Mouse (Mus musculus) ES-E14 (cell line): ENCODE results near the gene Tmed8. TPM values are rescaled to one million over a fixed set of nuclear protein-coding genes. Genes with fewer than 3 reads are reported as not detected.

Experiments
- DNase-seq: peaks from one replicate; pipeline ENCODE4 v3.0.0-alpha.2; 2013; ENCODE audit warnings: low read depth, low spot score
- H3K27ac ChIP-seq: 2 replicates; pipeline ENCODE4 v1.5.1; 2012; ENCODE audit warnings: low read depth, mild to moderate bottlenecking, low read length, moderate library complexity, mixed read lengths; ENCODE audit not compliant: poor library complexity, insufficient read depth, severe bottlenecking
- H3K36me3 ChIP-seq: 2 replicates; pipeline ENCODE4 v1.6.1; 2012; ENCODE audit warnings: mild to moderate bottlenecking, low read length, moderate library complexity, mixed read lengths; ENCODE audit not compliant: control insufficient read depth, poor library complexity, insufficient read depth, severe bottlenecking
- H3K4me1 ChIP-seq, 2 experiments: fragments of 150-350 bp in 1 of 2; sonication (generic) in 1 of 2; 2 replicates each; pipeline ENCODE4 v1.6.1; 2012; ENCODE audit warnings: low read length in 2 of 2, mild to moderate bottlenecking in 1 of 2, mixed read lengths in 1 of 2; ENCODE audit not compliant: control insufficient read depth in 2 of 2, insufficient read depth in 2 of 2, poor library complexity in 1 of 2
- H3K4me3 ChIP-seq, 2 experiments: fragments of 150-350 bp in 1 of 2; sonication (generic) in 1 of 2; 2 replicates each; pipeline ENCODE4 v1.5.1; 2012; ENCODE audit warnings: low read length in 2 of 2, low read depth in 1 of 2, mild to moderate bottlenecking in 1 of 2, mixed read lengths in 1 of 2; ENCODE audit not compliant: insufficient read depth in 1 of 2, poor library complexity in 1 of 2, severe bottlenecking in 1 of 2
- H3K9ac ChIP-seq: 2 replicates; pipeline ENCODE4 v1.6.1; 2012; ENCODE audit warnings: low read depth, mild to moderate bottlenecking, low read length, mixed read lengths; ENCODE audit not compliant: poor library complexity, insufficient read depth, severe bottlenecking
- H3K9me3 ChIP-seq: fragments of 150-350 bp; sonication (generic); 2 replicates; pipeline ENCODE4 v1.6.1; 2012; ENCODE audit warnings: low read depth, mild to moderate bottlenecking, low read length; ENCODE audit not compliant: control insufficient read depth, insufficient read depth
- CHD2 ChIP-seq: IDR thresholded peaks from 2 replicates; pipeline ENCODE4 v1.6.1; 2014; ENCODE audit warnings: mild to moderate bottlenecking, low read depth, low read length, inconsistent platforms
- HCFC1 ChIP-seq: IDR thresholded peaks from 2 replicates; pipeline ENCODE4 v1.6.1; 2012; ENCODE audit warnings: low read length, inconsistent platforms, borderline replicate concordance; ENCODE audit not compliant: insufficient read depth
- MAFK ChIP-seq: IDR thresholded peaks from 2 replicates; pipeline ENCODE4 v1.6.1; 2014; ENCODE audit warnings: mild to moderate bottlenecking, low read depth, low read length, inconsistent platforms; ENCODE audit not compliant: insufficient read depth
- ZC3H11A ChIP-seq: IDR thresholded peaks from 2 replicates; pipeline ENCODE4 v1.6.1; 2012; ENCODE audit warnings: low read depth, mild to moderate bottlenecking, inconsistent platforms, low read length, borderline replicate concordance
- ZNF384 ChIP-seq: IDR thresholded peaks from 2 replicates; pipeline ENCODE4 v1.6.1; 2012; ENCODE audit warnings: low read depth, low read length, inconsistent platforms
- in situ Hi-C, 2 experiments: fragments of 600-800 bp; cut with MboI; formaldehyde crosslinking; loops; one replicate each; pipeline ENCODE4 v1.15.1; 2025; ENCODE audit warnings: low sequenced_read_pairs in 2 of 2, inconsistent platforms in 1 of 2; ENCODE audit not compliant: unreplicated experiment in 2 of 2
- total RNA-seq: library from RNA; depleted of rRNA; stranded (reverse); fragments of 300-350 nt; gene quantifications from 2 replicates; pipeline ENCODE4 v1.2.3, GENCODE M21; 2012; rRNA removed

Tmed8 gene
- total RNA-seq, 1 experiment: 8.6 TPM

DNA sequence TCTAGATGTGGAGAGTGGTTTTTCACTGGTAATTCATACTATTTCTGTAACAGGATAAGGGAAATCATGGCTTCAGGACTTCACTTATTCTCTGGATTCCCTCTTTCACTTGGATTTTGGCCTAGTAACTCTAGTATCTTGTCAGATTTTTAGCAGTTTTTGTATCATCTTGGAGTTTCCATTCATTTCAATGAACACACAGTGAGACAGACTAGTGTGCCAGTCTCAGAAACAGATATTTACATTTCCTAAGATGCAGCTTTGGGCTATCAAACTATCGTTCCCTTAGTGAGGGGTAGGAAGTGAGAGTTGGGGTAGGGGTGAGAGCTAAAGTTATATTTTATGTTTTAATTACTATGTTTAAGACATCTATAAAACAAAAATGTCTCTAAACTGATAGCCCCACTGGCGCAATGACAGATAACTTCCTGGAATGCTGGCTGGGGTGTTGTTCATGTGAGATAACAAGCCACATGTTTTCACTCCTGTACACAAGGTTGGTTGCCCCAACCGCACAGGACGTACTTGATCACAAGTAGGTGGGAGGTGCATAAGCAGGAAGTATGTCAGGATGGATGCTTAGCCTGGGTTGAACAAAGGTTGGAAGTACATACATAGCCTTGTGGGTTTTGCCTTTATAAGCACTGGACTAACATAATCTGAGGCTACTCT is 78.2 kb downstream of the Tmed8 start:
- DNase-seq: no peak
- Histone ChIP-seq H3K4me3 (no peak overlapping the region), H3K9me3 (no peaks in the 10 kb centered on the region), H3K9ac (no peak overlapping the region), H3K4me1 (no peaks in the 10 kb centered on the region), H3K36me3 (peaks cover 6% of the 10 kb centered on the region), H3K27ac (no peak overlapping the region)
- no peak for TF ChIP-seq MAFK
- TF ChIP-seq ZC3H11A: no peak
- TF ChIP-seq ZNF384: no peak
- no peak for TF ChIP-seq CHD2
- no peak for TF ChIP-seq HCFC1
- in situ Hi-C loops: no loop called here

Other genes starting within 250 kb of the Tmed8 start
- gene Zdhhc22, start 210.0 kb downstream of the Tmed8 start, total RNA-seq: not detected in 2 replicates
- 1.9 and 2.2 TPM in 2 replicates for gene Tmem63c, start 179.1 kb downstream of the Tmed8 start, total RNA-seq
- 1.2 and 1.8 TPM in 2 replicates for gene Ngb, start 97.9 kb downstream of the Tmed8 start, total RNA-seq
- gene Gstz1, start 53.3 kb downstream of the Tmed8 start, total RNA-seq: 16.9 and 22.6 TPM in 2 replicates
- 23.9 and 34.3 TPM in 2 replicates for gene Pomt2, start 52.5 kb downstream of the Tmed8 start, total RNA-seq
- gene Samd15, start 731 bp downstream of the Tmed8 start, total RNA-seq: 0.37 and 0.98 TPM in 2 replicates
- gene Noxred1, start 38.3 kb upstream of the Tmed8 start, total RNA-seq: 2.2 and 3.0 TPM in 2 replicates
- gene Vipas39, start 65.8 kb upstream of the Tmed8 start, total RNA-seq: 29.8 and 36.3 TPM in 2 replicates
- gene Ahsa1, start 66.0 kb upstream of the Tmed8 start, total RNA-seq: 224 and 305 TPM in 2 replicates
- gene Ism2, start 99.3 kb upstream of the Tmed8 start, total RNA-seq: 3.0 and 3.2 TPM in 2 replicates
- gene Sptlc2, start 187.9 kb upstream of the Tmed8 start, total RNA-seq: 182 and 221 TPM in 2 replicates
- gene Slirp, start 243.4 kb upstream of the Tmed8 start, total RNA-seq: 124 and 175 TPM in 2 replicates
- 90.0 and 116 TPM in 2 replicates for gene Alkbh1, start 243.6 kb upstream of the Tmed8 start, total RNA-seq